Mouse (Mus musculus) testis, postnatal 10 days (tissue): Measurements from ENCODE around the gene Fam174b.

Experiments used
- DNase-seq: peaks from one replicate; pipeline ENCODE4 v3.0.0; 2021; ENCODE audit warnings: low spot score

Gene Fam174b

DNA sequence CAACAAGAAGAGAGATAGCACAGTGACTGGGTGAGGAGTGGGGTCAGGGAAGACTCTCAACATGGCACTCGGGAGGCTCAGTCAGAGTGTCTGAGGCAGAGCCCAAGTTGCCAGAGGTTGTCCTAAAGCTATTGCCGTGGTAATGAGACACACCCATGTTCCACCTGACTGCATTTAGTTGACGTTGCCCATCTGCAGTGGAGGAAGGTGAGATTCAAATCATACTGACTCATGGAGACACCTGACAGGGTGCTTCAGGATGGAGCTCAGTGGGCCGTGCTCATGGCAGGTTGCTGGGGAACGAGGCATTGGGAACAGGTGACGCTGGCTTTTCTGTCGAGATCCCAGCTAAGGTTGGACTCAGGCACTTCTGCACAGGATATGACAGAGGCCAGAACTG is 9.9 kb downstream of the Fam174b start:
- DNase-seq, result no peak

DNA sequence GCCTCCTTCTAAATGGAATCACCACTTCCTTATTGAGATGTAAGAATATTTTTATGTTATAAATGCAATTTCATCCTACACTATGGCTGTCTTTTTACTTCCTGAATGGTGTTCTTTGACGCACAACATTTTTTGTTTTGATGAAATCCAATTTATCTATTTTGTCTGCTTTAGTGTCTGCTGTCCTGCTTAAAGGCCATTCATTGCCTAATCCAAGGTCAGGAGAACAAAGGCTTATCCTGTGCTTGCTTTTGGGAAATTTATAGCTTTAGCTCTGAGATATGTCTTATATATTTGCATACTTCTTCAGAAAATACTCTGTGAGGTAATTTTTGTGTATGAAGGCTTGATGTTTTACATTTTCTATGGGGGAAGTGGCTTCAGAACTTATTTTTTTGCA is 13.5 kb downstream of the Fam174b start:
- no peak for DNase-seq

DNA sequence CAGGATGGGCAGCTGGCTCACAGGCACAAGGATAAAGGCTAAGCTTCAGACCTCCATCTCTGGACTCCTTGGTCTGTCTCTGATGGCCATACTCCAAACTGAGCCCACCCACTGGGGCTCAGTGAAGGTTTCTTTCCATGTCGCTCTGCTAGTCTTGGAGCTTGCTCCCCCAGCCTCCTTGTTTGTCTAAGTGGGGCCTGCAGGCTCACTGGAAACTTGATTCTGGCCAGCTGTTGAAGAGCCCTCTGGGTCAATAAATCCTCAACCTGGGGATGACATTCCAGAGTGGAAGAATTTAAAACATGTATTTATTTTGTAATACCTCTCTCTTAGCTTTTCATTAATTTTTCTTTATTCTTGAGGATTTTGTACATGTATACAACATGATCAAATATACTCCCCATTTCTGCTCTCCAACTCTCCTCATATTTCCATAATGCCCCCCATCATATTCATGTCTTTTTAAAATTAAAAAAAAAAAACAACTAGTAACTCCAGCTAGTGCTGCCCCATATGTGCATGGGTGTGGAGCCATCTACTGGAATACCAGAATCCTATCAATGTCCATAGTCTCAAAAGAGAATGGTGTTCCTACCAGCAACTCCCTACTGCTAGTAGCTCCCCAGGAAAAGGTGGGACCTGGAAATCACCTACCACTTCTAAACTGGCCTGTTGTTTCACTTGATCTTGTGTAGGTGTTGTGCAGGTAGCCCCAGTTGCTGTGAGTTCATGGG is 15.4 kb downstream of the Fam174b start:
- no peak for DNase-seq

DNA sequence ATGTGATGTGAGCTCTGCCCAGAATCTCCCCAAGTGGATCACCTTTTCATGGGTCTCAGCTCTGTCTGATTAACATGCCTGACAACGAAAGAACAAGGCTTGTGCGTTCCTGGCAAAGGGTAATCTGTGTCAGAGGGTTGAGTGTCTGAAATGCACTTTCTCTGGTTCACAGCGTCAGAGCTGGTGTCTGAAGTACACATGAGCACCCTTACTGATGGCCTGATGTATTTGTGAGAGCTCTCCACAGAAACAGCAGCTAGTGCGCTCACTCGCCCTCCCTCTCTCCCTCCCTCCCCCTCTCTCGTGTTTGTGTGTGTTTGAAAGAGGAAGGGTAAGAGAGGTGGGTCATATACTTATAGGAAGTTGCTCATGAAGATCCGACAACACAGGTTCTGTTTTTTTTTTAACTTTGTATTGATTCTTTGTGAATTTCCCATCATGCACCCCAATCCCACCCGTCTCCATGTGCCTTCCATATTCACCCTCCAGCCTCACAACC is 21.6 kb downstream of the Fam174b start:
- DNase-seq, result no peak

DNA sequence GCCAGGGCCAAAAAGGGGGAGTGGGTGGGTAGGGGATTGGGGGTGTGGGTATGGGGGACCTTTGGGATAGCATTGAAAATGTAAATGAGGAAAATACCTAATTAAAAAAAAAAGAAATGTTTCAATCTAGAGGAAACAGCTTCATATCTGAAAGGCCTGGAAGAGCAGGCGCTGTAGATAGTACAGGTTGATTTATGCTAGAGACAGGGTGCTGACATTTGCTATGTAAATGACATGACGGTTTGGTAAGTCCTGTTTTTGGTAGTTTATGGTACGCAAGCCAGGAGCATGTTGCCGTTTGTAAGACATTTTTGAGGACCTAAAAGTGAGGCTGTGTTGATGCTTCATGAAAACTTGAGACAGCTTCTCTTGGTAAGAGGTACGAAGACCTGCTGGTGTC is 24.6 kb downstream of the Fam174b start:
- no peak for DNase-seq

DNA sequence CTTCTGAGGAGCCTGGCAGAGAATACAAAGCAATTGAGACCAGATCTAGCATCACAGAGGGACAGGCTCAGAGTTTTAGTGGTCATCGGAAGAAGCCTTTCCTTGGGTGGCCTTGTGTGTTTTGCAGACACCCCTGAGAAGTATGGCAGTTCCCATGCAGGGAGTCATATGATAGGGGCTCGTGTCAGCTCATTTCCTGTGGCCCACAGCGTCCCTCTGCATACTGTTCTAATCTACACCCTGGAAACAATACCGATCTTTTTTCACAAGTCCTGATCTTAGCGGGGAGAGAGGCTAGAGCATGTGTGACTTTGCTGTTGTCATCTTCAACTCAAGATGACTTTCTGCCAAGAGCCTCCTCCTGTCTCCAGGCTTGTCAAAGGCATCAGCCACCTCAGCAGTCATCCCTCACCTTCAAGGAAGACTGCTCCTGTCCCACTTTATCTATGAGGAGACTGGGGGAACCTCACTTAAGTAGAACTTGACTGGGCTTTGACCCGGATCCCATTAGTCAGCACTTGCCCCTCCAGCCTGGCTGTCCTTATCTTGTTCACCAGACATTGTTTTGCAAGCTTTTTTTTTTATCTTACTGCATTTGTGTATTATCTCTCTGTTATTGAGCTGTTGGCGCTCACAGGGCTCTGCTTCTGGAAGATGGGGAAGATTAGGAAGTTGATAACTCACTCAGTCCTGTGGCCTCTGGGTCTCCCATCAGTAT is 25.2 kb downstream of the Fam174b start:
- DNase-seq, result no peak

DNA sequence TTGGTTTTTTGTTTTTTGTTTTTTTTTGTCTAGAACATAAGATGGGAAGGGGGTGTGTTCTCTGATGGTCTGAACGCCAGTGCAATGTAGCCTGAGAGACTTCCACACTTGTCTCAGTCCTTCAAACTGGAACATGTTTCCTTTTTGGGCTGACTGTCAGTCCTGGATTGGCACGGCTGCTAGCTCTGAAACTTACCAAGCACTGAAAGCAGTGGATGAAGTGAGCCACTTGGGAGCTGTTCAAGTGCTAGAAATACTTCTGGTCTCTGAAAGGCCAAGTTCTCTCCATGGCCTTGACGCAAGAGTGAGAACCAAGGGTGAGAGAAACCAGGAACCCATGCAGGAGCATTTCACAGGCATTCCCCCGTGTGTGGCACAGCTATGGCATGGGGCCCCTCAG is 29.1 kb downstream of the Fam174b start:
- no peak for DNase-seq

DNA sequence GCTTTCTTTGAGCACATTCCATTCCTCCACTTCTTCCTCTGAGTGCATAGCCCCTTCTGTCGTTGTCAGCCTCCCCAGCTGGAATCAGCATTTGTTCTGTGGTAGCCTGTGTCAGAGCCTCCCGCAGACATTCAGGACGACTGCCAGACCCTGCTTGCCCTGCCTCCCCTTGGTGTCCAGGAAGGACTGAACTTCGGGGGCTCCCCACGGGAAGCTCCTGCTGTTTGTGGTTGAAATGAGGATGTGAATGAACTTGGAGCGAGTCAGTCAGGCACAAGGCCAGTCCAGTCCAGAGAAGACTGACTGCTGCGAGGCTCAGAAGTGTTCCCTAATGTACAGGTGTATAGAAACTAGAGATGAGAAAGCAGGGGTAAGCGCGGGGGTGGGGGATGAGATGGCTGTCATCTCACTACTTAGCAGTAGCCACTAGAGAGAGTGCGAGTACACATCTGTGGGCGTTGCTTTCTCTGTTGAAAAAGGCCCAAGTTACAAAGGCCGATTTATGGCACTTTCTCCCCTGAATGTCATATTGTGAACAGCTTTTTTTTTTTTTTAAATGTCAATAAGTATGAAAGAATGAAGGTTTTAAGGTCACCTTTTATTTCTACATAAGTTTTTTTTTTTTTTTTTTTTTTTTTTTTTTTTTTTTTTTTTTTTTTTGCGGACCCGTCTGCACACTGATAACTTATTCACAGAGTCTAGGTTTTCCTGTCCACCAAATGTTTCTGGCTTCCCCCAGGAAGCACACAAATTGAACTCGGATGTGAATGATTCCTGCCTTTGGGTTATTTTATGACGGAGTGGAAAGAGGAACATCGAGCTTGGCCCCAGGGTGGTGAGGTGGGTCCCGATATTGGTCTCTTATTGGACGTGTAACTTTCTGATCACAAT is 31.5 kb downstream of the Fam174b start:
- no peak for DNase-seq

DNA sequence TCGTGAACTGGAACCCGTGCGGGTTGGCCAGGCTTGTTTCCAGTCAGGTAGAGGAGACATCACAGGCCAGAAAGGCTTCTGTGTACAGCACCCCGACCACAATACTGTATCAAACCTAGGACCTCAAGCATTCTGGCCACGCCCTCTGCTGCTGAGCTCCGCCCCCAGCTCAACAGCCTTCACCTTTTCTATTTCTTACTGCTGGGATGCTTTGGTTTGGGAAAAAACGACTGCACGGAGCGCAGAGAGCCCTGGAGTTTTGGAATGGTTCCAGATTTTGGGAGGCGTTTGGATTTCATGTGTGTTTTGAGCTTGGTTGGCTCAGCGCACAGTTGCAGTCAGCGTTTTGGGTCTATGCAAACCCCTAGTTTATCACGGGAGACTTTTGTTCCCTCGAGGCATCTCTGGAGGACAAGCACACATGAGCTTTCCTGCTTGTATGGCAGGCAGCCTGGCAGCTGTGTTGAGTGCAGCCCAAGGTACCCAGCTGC is 32.2 kb downstream of the Fam174b start:
- peak; percentile 51 for DNase-seq

DNA sequence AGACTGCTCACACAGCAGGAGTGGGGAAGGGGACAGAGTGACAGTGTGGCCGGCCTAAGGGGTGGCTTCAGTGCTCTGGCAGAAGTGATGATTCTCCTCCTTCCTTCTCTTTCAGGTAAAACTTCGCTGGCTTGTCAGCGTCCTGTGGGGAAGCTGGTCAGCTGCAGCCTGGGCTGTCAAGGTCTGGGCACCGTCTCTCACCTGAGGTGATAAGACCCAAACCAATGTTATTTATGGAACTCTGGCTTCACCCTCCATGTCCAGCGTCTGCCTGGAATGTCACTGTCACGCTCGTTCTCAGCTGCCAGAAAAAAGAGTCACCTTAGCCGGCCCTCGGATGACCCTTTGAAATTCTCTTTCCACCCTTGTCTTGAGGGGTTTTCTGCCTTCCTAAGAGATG is 34.7 kb downstream of the Fam174b start:
- no peak for DNase-seq

DNA sequence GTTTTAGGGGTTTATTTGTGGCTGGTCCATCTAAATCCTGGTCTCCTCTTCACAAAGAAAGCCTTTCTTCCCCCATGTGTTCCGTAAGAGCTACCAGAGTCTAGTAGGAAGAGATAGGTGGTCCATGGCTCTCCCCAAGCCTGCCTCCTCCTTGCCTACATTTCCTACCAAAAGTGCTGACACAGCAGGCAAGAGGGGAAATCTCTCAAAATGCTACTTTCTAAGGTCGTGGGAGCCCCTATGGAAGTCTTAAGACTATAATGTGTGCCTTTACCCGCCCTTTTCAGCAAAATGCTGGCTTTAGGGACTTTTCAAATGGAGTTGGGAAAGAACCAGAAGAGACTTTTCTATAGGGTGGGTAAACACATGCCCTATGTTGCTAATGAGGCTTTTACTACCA is 37.7 kb downstream of the Fam174b start:
- DNase-seq, result no peak

DNA sequence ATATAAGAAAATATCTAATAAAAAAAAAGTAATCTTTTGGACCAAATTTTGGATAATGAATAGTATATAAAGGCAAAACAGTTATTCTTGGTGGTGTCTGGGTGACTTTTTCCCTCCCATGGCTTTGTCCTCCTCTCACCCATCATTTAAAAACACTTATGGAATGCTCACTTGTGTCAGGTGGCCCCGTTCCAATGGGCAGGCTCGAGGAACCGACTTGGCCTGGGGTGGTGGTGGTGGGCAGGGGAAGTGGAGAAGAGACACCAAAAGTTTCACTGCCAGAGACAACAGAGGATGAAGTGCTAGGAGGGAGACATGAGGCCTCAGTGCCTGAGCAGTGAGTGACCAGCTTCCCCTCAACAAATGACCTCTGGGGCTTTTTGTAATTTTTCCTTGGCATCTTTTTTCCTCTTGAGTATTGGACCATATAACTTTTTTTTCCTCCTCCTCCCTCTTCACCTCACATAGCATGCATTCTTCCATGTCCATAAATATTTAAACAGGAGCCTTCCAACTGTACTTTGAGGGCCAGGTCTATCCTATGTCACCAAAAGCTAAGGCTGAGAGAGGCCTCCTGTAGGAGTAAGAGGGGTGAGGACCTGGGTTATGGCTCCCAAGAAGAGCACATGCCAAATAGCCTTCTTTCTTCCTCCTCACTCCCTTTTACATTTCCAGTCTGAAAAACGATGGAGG is 44.8 kb downstream of the Fam174b start:
- DNase-seq, result no peak

DNA sequence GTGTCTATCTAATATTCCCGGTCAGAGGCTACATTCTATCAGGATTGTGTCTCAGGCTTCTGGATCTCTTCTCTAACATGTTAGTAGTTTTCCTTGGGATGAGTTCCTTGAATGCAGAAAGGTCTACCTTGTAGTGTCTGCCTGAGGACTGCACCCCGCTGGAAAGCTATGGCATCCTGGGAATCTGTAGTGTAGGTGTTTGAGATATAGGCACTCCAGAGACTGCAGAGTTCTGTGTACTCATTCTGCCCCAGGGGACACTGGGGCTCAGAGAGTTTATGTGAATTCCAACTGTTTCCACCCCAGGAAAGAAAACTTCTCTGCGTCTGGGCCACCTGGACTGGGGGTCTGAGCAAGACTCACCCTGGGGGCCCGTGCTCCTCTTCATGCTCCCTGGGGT is 45.7 kb downstream of the Fam174b start:
- no peak for DNase-seq

DNA sequence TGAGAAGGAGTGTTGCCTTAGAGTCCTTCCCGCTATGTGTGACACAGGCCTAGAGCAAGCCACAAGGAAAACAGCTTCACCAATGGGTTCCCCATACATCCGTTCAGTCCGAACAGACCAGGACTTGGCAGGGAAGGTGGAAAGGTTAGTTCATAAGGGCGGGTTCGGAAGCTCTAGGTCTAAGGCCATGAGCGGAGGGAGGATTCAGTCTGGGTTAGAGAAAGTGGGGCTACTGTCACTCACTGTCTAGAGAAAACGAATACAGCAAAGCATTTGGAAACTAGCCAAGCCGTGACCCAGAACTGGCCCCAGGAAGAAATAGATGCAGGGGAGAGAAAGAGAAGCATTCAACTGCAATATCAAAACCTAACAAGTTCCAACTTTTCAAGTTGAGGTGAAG is 47.4 kb downstream of the Fam174b start:
- no peak for DNase-seq

DNA sequence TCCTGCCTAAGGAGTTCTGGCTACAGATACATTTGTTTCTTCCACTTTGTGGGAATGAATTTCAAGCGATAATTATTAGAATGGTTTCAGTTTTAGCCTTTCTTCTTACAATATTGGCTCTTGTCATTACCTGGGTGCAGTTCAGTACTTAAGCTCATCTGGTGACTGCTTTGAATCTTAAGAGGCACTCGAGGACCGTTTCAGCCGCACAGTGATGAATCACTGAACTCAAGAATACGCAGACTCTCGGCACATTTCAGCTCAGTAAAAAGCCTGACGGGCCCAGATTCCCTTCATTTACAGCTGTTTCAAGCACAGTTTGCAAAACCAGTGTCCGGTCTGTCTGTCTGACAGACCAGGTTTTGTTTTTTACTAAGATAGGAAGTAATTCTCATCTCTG is 51.0 kb downstream of the Fam174b start:
- DNase-seq, result no peak

DNA sequence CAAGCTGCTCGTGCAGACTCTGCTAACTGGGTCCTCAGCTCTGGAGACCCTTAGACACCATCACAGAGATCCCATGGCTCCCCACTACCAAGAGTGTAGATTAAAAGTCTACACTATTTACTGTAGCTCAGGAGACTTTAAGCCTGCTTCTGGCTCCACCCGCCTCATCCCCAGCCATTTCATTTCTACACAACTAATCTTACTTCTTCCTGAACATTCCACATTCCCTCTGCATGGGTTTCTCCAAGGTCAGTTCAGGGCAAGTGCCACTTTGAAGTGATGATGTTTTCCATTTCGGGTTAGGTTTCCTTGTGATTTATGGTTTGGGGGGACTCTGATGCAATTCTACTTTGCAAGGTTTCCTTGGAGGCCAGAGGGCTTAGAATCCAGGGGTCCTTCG is 52.1 kb downstream of the Fam174b start:
- no peak for DNase-seq

DNA sequence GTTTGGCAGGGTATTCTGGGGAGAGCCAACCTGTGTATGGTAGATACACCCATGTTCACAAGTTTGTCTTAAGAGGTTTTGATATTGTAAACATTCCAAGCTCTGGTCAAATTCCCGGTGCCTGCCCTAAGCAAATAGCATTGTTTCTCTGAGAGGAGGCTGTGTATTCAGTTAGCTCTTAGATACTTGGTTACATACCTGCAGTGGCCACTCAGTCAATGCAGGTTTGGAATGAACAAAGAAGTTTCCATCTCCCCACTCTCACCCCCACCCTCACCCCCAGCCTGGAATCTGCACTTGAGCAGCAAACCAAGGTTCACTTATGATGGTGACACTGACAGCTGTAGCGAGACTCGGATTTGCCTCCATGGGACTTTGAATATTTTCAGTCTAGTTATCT is 52.5 kb downstream of the Fam174b start:
- DNase-seq, result no peak

DNA sequence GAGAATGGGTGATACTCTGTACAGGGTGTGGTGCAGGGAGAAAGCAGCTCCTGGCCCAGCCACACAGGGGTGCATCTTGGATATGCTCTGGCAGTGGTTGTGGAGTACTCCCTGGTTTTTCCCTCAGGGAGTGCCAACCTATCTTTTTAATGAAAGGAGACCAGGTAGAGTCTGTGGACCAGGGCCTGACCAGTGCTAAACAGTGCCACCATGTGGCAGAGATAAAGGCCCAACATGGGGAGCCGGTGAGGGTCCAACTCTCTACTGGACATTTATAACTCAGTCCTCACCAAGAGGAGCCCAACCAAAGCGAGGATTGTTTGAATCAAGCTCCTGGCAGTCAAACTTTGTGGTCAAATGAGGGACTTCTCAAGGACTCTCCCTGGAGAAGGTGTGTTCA is 69.2 kb downstream of the Fam174b start:
- no peak for DNase-seq

DNA sequence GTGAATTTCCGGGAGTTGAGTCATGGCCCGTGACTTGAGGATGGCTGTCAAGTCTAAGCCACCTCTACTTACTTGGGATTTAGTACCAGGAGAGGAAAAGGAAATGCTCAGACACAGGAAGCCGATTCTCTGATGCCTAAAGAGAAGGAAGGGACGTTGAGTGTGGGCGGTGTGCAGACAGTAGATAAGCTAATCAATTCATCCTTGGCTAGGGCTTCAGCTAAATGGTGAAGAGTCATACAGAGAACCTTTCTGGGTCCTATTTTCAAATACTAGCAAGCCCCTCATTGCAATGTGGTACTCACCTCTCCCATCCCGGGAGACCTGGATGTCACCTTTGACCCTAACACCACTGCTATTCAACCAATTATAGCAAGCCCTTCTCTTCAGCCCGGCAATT is 71.3 kb downstream of the Fam174b start:
- DNase-seq, result no peak

DNA sequence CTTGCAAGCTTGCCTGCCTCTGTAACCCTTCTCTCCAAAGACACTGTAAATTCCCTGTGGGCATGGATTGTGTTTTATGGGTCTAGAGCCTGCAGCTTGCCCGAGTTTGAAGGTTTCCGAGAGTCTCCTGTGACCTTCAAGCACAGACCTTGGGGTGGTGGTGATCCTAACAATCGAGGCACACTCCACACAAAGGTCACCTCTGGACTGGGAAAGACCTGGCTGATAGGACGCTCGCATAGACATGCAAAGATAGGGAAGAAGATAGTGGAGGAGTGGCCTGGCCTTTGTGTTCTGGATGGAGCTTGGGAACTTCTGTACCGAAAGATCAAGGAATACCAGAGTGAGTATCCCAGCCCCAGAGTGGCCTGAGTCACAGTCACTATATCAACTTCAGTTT is 72.1 kb downstream of the Fam174b start:
- no peak for DNase-seq

DNA sequence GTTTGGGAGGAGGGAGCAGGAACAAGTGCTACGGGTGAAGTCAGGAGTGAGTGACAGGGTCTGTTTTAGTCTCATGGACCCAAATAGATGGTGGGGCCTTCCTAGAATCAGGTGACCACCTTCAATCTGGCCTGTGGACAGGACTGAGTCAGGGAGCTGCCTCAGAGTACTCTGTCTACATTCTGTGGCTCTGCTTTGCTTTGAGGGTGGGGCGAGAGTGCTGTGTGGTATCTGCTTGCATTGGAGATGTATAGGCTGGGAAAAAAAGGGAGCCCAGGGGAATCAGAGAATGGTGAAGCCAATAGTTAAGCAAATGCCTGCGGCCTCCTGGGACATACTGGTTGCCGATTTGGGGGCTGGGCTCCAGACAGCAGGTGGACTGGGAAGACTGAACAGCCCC is 73.8 kb downstream of the Fam174b start:
- DNase-seq, result no peak

DNA sequence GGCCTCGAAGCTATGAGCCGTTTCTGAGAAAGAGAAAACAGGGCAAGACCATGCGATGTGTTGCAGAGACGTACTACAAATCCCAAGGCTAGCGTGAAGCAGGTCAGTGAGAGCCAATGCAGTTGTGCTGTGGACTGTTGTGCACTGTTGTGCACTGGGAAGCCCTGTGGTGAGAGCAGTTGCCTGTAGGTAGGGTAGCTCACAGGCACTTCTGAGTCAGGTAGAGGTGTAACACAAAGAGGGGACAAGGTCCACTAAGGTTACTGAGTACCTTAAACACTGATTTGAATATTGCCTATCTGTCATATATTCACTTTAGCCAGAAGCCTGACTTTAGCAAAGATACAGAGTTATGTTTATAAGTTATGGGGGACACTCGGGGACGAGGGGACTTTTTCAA is 74.4 kb downstream of the Fam174b start:
- DNase-seq, result no peak
